In the genomic region with DNA sequence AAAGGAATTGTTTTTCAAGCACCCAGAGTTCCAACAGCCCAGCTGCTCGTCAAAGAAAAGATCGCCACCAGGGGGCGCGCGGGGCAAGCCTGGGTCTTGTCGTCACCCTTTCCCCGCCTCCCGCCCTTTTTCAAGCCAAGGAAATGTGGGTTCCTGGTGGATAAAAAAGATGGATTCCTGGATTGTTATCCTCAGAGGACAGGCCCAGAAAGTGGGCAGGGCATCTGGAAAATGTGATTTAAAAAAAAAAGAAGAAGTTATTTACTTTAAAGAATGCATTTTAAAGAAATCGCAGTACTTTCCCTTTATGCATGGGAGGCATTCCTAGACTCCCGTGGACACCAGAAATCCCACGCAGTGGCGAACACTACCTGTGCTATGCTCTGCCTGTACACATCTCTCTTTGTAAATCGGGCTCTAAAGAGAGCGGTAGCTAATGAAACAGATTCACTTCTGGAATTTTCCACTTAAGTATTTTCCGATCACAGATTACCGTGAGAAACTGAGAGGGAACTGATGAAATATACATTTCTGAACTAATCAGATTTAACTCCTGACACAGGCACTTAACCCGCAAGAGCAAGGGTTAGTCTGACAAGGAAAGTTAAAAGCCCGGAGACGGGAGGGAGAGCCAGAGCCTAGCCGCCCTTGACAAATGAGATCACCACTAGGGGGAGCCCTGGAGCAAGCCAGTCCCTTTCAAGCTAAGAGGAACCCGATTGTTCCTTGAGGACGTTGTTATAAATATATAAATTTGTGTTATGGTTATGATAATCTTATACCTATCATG, we compare ENCODE assay signal across 8 mouse cellular contexts. TPM values are rescaled to one million over a fixed set of nuclear protein-coding genes. Genes with fewer than 3 reads are reported as not detected.
DNase-seq lines count a peak whose midpoint lies in the region; ATAC-seq and TF ChIP-seq lines count a peak whose summit lies in the region.

No protein-coding gene starts in this region.

- peak; percentile 40 for ATAC-seq in activated CD4-positive, CD25-positive, alpha-beta regulatory T cell, adult 4 months
- ATAC-seq in common myeloid progenitor, adult 5-6 weeks (replicated peaks; ENCODE audit: low read depth, poor library complexity, severe bottlenecking), result peak; percentile 54
- ATAC-seq in hindbrain, postnatal 0 days, result peak; percentile 50

- H3K27me3 ChIP-seq in hindbrain, postnatal 0 days (ENCODE audit: insufficient read depth, low read length), result no peaks in the 10 kb centered on the region

- DNase-seq in gastrocnemius, adult 8-10 months (ENCODE audit: low spot score in 2 of 2), result peak; percentile 92 to 94
- peak; percentile 95 for DNase-seq in hindbrain, postnatal 0 days (ENCODE audit: low spot score)
- peak; percentile 96 to 99 for DNase-seq in left cerebral cortex, adult 18-20 months (ENCODE audit: low spot score in 2 of 2)
- DNase-seq in retina, postnatal 7 days (ENCODE audit: low read depth, low spot score), result peak; percentile 81
- peak; percentile 89 to 97 for DNase-seq in urinary bladder, adult 18-20 months (ENCODE audit: low spot score in 2 of 2)

- no peak overlapping the region; the same call in 1 of the 2 replicates for H3K9ac ChIP-seq in hindbrain, postnatal 0 days (replicated peaks; ENCODE audit: low read length)

- no peaks in the 10 kb centered on the region for H3K36me3 ChIP-seq in hindbrain, postnatal 0 days (ENCODE audit: insufficient read depth, low read length)
- H3K36me3 ChIP-seq in macrophage (ENCODE audit: inconsistent target), result no peaks in the 10 kb centered on the region

- no peaks in the 10 kb centered on the region for H3K79me2 ChIP-seq in macrophage (ENCODE audit: inconsistent target)

- TF ChIP-seq CTCF in hindbrain, postnatal 0 days (IDR thresholded peaks at IDR 0.05; ENCODE audit: low read depth), result peak; percentile 94

- peak overlapping the region; percentile 70 for H3K4me2 ChIP-seq in hindbrain, postnatal 0 days (ENCODE audit: low read depth, low read length)

- peak overlapping the region; percentile 66 for H3K27ac ChIP-seq in hindbrain, postnatal 0 days
- peak overlapping the region; percentile 57 for H3K27ac ChIP-seq in macrophage

- H3K4me1 ChIP-seq in hindbrain, postnatal 0 days (ENCODE audit: insufficient read depth, low read length), result no peaks in the 10 kb centered on the region

- no peaks in the 10 kb centered on the region for H3K9me3 ChIP-seq in hindbrain, postnatal 0 days (ENCODE audit: low read length)

- under 1% methylated on average over 22 of the region's 22 CpGs for WGBS in hindbrain, postnatal 0 days
- WGBS in macrophage (ENCODE audit: missing documents), result 1% methylated on average over 22 of the region's 22 CpGs

- peak overlapping the region; percentile 29 for H3K4me3 ChIP-seq in hindbrain, postnatal 0 days (ENCODE audit: low read length)
- peak overlapping the region; percentile 40 for H3K4me3 ChIP-seq in macrophage (ENCODE audit: inconsistent target)

RNA-seq across cellular contexts. Expression of a gene that starts 19.6 kb away (rescaled TPM):
- polyA plus RNA-seq in activated CD4-positive, CD25-positive, alpha-beta regulatory T cell, adult 4 months (2017; shearing (Covaris generic)), result 1 to 10 TPM; 9.0 to 9.7 TPM
- total RNA-seq in common myeloid progenitor, adult 5-6 weeks (2017), result 11.8 and 22.8 TPM in 2 replicates
- 10 to 100 TPM in 1 of 4 experiments, 1 to 10 TPM in 3; 5.9 to 10.3 (median 8.2) TPM for total RNA-seq in gastrocnemius, adult 8-10 months (2022)
- 144 and 155 TPM in 2 replicates for total RNA-seq in hindbrain, postnatal 0 days (2014; rRNA removed)
- polyA plus RNA-seq in hindbrain, postnatal 0 days (2015; fragmentation: Nextera tagmentation; extraction: Ambion mirVana), result 144 and 161 TPM in 2 replicates
- 100 to 1,000 TPM; 313 to 338 TPM for total RNA-seq in left cerebral cortex, adult 18-20 months (2021)
- total RNA-seq in macrophage (2018; cell fraction: chromatin; rRNA removed), result 10 to 100 TPM in 13 of 26 experiments, 1 to 10 TPM in 13; 2.4 to 22.4 (median 9.6) TPM
- total RNA-seq in macrophage (2018; cell fraction: cytosol; rRNA removed), result 10 to 100 TPM in 20 of 26 experiments, 1 to 10 TPM in 6; 6.2 to 18.6 (median 12.2) TPM
- 10 to 100 TPM in 9 of 26 experiments, 1 to 10 TPM in 17; 3.7 to 19.9 (median 9.0) TPM for total RNA-seq in macrophage (2018; cell fraction: nucleus; rRNA removed)
- 6.9 to 12.1 TPM (median 10.0 TPM) in 3 replicates for polyA plus RNA-seq in macrophage (2018)

RNA-seq across cellular contexts. Expression of a gene that starts 20.5 kb away (rescaled TPM):
- polyA plus RNA-seq in activated CD4-positive, CD25-positive, alpha-beta regulatory T cell, adult 4 months (2017; shearing (Covaris generic)), result not detected
- not detected in 2 replicates for total RNA-seq in common myeloid progenitor, adult 5-6 weeks (2017)
- total RNA-seq in gastrocnemius, adult 8-10 months (2022), result under 1 TPM in 1 of 4 experiments, not detected in 3; 0.11 TPM
- total RNA-seq in hindbrain, postnatal 0 days (2014; rRNA removed), result 0.25 and 0.42 TPM in 2 replicates
- 0.32 and 0.44 TPM in 2 replicates for polyA plus RNA-seq in hindbrain, postnatal 0 days (2015; fragmentation: Nextera tagmentation; extraction: Ambion mirVana)
- 1 to 10 TPM in 1 of 2 experiments, under 1 TPM in 1; 0.23 to 1.4 TPM for total RNA-seq in left cerebral cortex, adult 18-20 months (2021)
- not detected for total RNA-seq in macrophage (2018; cell fraction: chromatin; rRNA removed)
- total RNA-seq in macrophage (2018; cell fraction: cytosol; rRNA removed), result not detected
- not detected for total RNA-seq in macrophage (2018; cell fraction: nucleus; rRNA removed)
- polyA plus RNA-seq in macrophage (2018), result not detected in 3 replicates

RNA-seq across cellular contexts. Expression of a gene that starts 41.7 kb away (rescaled TPM):
- polyA plus RNA-seq in activated CD4-positive, CD25-positive, alpha-beta regulatory T cell, adult 4 months (2017; shearing (Covaris generic)), result 1 to 10 TPM; 1.8 to 6.5 TPM
- total RNA-seq in common myeloid progenitor, adult 5-6 weeks (2017), result 22.9 and 45.3 TPM in 2 replicates
- 10 to 100 TPM; 58.9 to 65.3 (median 59.7) TPM for total RNA-seq in gastrocnemius, adult 8-10 months (2022)
- total RNA-seq in hindbrain, postnatal 0 days (2014; rRNA removed), result 95.4 and 114 TPM in 2 replicates
- polyA plus RNA-seq in hindbrain, postnatal 0 days (2015; fragmentation: Nextera tagmentation; extraction: Ambion mirVana), result 3.7 and 5.3 TPM in 2 replicates
- 10 to 100 TPM; 28.4 to 33.0 TPM for total RNA-seq in left cerebral cortex, adult 18-20 months (2021)
- 1 to 10 TPM in 17 of 26 experiments, under 1 TPM in 4, not detected in 5; 0.67 to 4.6 (median 1.5) TPM for total RNA-seq in macrophage (2018; cell fraction: chromatin; rRNA removed)
- total RNA-seq in macrophage (2018; cell fraction: cytosol; rRNA removed), result 10 to 100 TPM; 20.0 to 38.3 (median 28.5) TPM
- 1 to 10 TPM; 2.4 to 9.2 (median 6.2) TPM for total RNA-seq in macrophage (2018; cell fraction: nucleus; rRNA removed)
- 16.6 to 43.2 TPM (median 18.6 TPM) in 3 replicates for polyA plus RNA-seq in macrophage (2018)

RNA-seq across cellular contexts. Expression of a gene that starts 42.2 kb away (rescaled TPM):
- 1 to 10 TPM; 4.0 to 4.6 TPM for polyA plus RNA-seq in activated CD4-positive, CD25-positive, alpha-beta regulatory T cell, adult 4 months (2017; shearing (Covaris generic))
- 7.3 and 11.1 TPM in 2 replicates for total RNA-seq in common myeloid progenitor, adult 5-6 weeks (2017)
- total RNA-seq in gastrocnemius, adult 8-10 months (2022), result 10 to 100 TPM; 19.1 to 25.8 (median 22.3) TPM
- total RNA-seq in hindbrain, postnatal 0 days (2014; rRNA removed), result 75.1 and 79.9 TPM in 2 replicates
- 64.4 and 67.0 TPM in 2 replicates for polyA plus RNA-seq in hindbrain, postnatal 0 days (2015; fragmentation: Nextera tagmentation; extraction: Ambion mirVana)
- total RNA-seq in left cerebral cortex, adult 18-20 months (2021), result 10 to 100 TPM; 31.6 to 33.8 TPM
- 1 to 10 TPM in 13 of 26 experiments, under 1 TPM in 11, not detected in 2; 0.26 to 5.8 (median 1.1) TPM for total RNA-seq in macrophage (2018; cell fraction: chromatin; rRNA removed)
- 10 to 100 TPM in 5 of 26 experiments, 1 to 10 TPM in 21; 2.1 to 12.1 (median 5.5) TPM for total RNA-seq in macrophage (2018; cell fraction: cytosol; rRNA removed)
- 1 to 10 TPM in 23 of 26 experiments, under 1 TPM in 2, not detected in 1; 0.47 to 8.9 (median 2.2) TPM for total RNA-seq in macrophage (2018; cell fraction: nucleus; rRNA removed)
- 4.4 to 12.5 TPM (median 7.0 TPM) in 3 replicates for polyA plus RNA-seq in macrophage (2018)

RNA-seq across cellular contexts. Expression of a gene that starts 47.1 kb away (rescaled TPM):
- polyA plus RNA-seq in activated CD4-positive, CD25-positive, alpha-beta regulatory T cell, adult 4 months (2017; shearing (Covaris generic)), result 100 to 1,000 TPM; 489 to 584 TPM
- 0.19 and 1.9 TPM in 2 replicates for total RNA-seq in common myeloid progenitor, adult 5-6 weeks (2017)
- total RNA-seq in gastrocnemius, adult 8-10 months (2022), result not detected
- total RNA-seq in hindbrain, postnatal 0 days (2014; rRNA removed), result 0.10 and 0.29 TPM in 2 replicates
- polyA plus RNA-seq in hindbrain, postnatal 0 days (2015; fragmentation: Nextera tagmentation; extraction: Ambion mirVana), result 0.40 and 0.58 TPM in 2 replicates
- total RNA-seq in left cerebral cortex, adult 18-20 months (2021), result under 1 TPM in 1 of 2 experiments, not detected in 1; 0.28 TPM
- not detected for total RNA-seq in macrophage (2018; cell fraction: chromatin; rRNA removed)
- under 1 TPM in 13 of 26 experiments, not detected in 13; 0.04 to 0.27 (median 0.07) TPM for total RNA-seq in macrophage (2018; cell fraction: cytosol; rRNA removed)
- total RNA-seq in macrophage (2018; cell fraction: nucleus; rRNA removed), result under 1 TPM in 2 of 26 experiments, not detected in 24; 0.21 to 0.36 TPM
- polyA plus RNA-seq in macrophage (2018), result 0.12 to 0.16 TPM in 2 of 3 replicates, not detected in the other

Comparison
In these comparisons a context has a peak if more than half of its experiments do, and no peak if none do; other contexts are left out.
1. Peak in every context shown above with its lines: DNase-seq, ATAC-seq, H3K4me3 ChIP-seq and H3K27ac ChIP-seq.